Mouse (Mus musculus) 416B (cell line): ENCODE data around the gene Hjurp.
A peak's percentile ranks its signal among the peaks of the same experiment; 100 is the strongest.

ENCODE experiments used
- DNase-seq: peaks from one replicate; pipeline ENCODE4 v3.0.0; 2011; ENCODE audit warnings: low read depth

Gene Hjurp

GRCm38 (mm10) chr1:88279111-88280005 lies 1.9 kb upstream of the Hjurp start:
- DNase-seq = peak; percentile 86

GRCm38 (mm10) chr1:88277818-88278511 lies 532 bp upstream of the Hjurp start:
- DNase-seq = no peak

GRCm38 (mm10) chr1:88276524-88277097 lies 822 bp downstream of the Hjurp start:
- peak; percentile 78 for DNase-seq

GRCm38 (mm10) chr1:88275698-88276523 lies 1.5 kb downstream of the Hjurp start:
- DNase-seq = no peak

- no peak for DNase-seq
Observed at GRCm38 (mm10) chr1:88275078-88275680, 2.3 kb downstream of the Hjurp start.

- no peak for DNase-seq
Observed at GRCm38 (mm10) chr1:88274371-88275077, 2.9 kb downstream of the Hjurp start.

GRCm38 (mm10) chr1:88273832-88274231 lies 3.6 kb downstream of the Hjurp start:
- no peak for DNase-seq

- no peak for DNase-seq
Observed at GRCm38 (mm10) chr1:88273326-88273725, 4.1 kb downstream of the Hjurp start.

GRCm38 (mm10) chr1:88272851-88273250 lies 4.6 kb downstream of the Hjurp start:
- no peak for DNase-seq

- DNase-seq = no peak
Observed at GRCm38 (mm10) chr1:88269539-88270309, 7.7 kb downstream of the Hjurp start.

GRCm38 (mm10) chr1:88268070-88268469 lies 9.4 kb downstream of the Hjurp start:
- DNase-seq = no peak

GRCm38 (mm10) chr1:88267489-88267888 lies 9.9 kb downstream of the Hjurp start:
- DNase-seq = no peak

GRCm38 (mm10) chr1:88266123-88266522 lies 11.3 kb downstream of the Hjurp start:
- no peak for DNase-seq

- DNase-seq = no peak
Observed at GRCm38 (mm10) chr1:88264869-88265240, 12.6 kb downstream of the Hjurp start.

- DNase-seq = no peak
Observed at GRCm38 (mm10) chr1:88264237-88264868, 13.1 kb downstream of the Hjurp start.

GRCm38 (mm10) chr1:88263778-88264177 lies 13.7 kb downstream of the Hjurp start:
- DNase-seq = no peak

- no peak for DNase-seq
Observed at GRCm38 (mm10) chr1:88262961-88263360, 14.5 kb downstream of the Hjurp start.

GRCm38 (mm10) chr1:88262255-88262654 lies 15.2 kb downstream of the Hjurp start:
- DNase-seq = peak; percentile 99

GRCm38 (mm10) chr1:88261706-88262105 lies 15.7 kb downstream of the Hjurp start:
- no peak for DNase-seq
